Mouse (Mus musculus) kidney, adult 18-20 months (tissue): ENCODE measurements around the gene Gpatch1.
A peak's percentile ranks its signal among the peaks of the same experiment; 100 is the strongest.

Source experiments
- DNase-seq: peaks from one replicate; pipeline ENCODE4 v3.0.0; 2021

The Gpatch1 gene

GRCm38 (mm10) chr7:35234361-35235245 lies 83.6 kb downstream of the Gpatch1 start:
- DNase-seq = peak; percentile 99

DNA sequence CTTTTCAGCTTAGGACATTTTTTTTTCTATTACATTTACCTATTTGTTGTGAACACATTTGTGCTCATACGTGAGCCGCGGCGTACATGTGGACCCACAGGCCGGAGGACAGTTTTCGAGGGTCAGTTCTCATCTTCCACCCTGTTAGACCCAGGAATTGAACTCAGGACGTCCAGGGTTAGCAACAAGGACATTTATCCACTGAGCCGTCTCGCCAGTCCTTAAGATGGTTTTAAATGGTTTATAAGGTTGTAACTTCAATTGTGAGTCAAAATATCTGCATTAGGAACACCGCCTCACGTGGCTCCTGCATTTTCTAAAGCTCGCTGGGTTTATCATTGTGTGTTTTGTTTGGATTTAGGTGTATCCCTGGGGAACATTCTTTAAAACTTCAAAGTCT lies 84.4 kb downstream of the Gpatch1 start:
- DNase-seq = no peak

GRCm38 (mm10) chr7:35232796-35233455 lies 85.3 kb downstream of the Gpatch1 start:
- DNase-seq = no peak

DNA sequence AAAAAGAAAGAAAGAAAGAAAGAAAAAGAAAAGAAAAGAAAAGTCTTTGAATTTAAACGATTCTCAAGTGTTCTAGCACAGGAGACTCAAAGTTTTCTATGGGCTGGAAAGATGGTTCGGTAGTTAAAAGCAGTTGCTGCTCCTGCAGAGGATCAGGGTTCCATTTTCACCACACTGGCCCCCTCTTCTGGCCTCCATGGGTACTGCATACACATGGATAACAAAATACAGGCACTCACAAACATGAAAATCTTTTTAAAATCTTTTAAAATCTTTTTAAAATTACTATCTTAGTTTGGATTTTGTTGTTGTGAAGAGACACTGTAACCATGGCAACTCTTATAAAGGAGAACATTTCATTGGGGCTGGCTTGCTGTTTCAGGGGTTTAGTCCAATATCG lies 87.9 kb downstream of the Gpatch1 start:
- no peak for DNase-seq
